Mouse (Mus musculus) hindbrain, embryonic 14.5 days (tissue): ENCODE measurements around the gene Treml1. TPM values are rescaled to one million over a fixed set of nuclear protein-coding genes. Genes with fewer than 3 reads are reported as not detected.
"Not testable (repeated sequence)": the region's sequence is repeated elsewhere in the genome, so short reads cannot be mapped to it uniquely, and the experiment has no call there.

Source experiments
- ATAC-seq: fragments of 200-750 bp; cut with Nextera tagmentation; 2 replicates; pipeline ENCODE4 v1.8.0; 2017; ENCODE audit warnings: moderate number of reproducible peaks, mild to moderate bottlenecking, moderate TSS enrichment, moderate library complexity; ENCODE audit not compliant: low FRiP score
- DNase-seq: peaks from one replicate; pipeline ENCODE4 v3.0.0-alpha.2; 2015; ENCODE audit warnings: low spot score
- H3K27ac ChIP-seq: fragments of 300-500 bp; sonication (generic); 2 replicates; pipeline ENCODE4 v1.5.1; 2014; ENCODE audit warnings: mild to moderate bottlenecking, moderate library complexity
- H3K27me3 ChIP-seq: fragments of 300-500 bp; sonication (generic); 2 replicates; pipeline ENCODE4 v1.6.1; 2014; ENCODE audit warnings: mild to moderate bottlenecking, low read length, mixed read lengths; ENCODE audit not compliant: control insufficient read depth, insufficient read depth
- H3K36me3 ChIP-seq: fragments of 300-500 bp; sonication (generic); replicated peaks from 2 replicates; pipeline ENCODE4 v1.6.1; 2014; ENCODE audit not compliant: control insufficient read depth, insufficient read depth
- H3K4me1 ChIP-seq: fragments of 300-500 bp; sonication (generic); replicated peaks from 2 replicates; pipeline ENCODE4 v1.6.1; 2014; ENCODE audit warnings: antibody characterized with exemption, low read length, mixed read lengths; ENCODE audit not compliant: control insufficient read depth, insufficient read depth
- H3K4me2 ChIP-seq: fragments of 300-500 bp; sonication (generic); replicated peaks from 2 replicates; pipeline ENCODE4 v1.6.1; 2014; ENCODE audit warnings: mild to moderate bottlenecking, moderate library complexity
- H3K4me3 ChIP-seq: fragments of 300-500 bp; sonication (generic); replicated peaks from 2 replicates; pipeline ENCODE4 v1.5.1; 2014; ENCODE audit warnings: mild to moderate bottlenecking, low read length
- H3K9ac ChIP-seq: fragments of 300-500 bp; sonication (generic); 2 replicates; pipeline ENCODE4 v1.6.1; 2014
- H3K9me3 ChIP-seq: fragments of 300-500 bp; sonication (generic); 2 replicates; pipeline ENCODE4 v1.6.1; 2016; ENCODE audit warnings: low read length; ENCODE audit not compliant: control insufficient read depth
- WGBS: fragments of 180-500 bp; shearing (Covaris S2); extraction: QIAGEN DNeasy Blood & Tissue Kit; methylation state at CpG from one replicate; pipeline ENCODE4 v1.1.7; 2014; 5-methylcytosine and 5-hydroxymethylcytosine counted together
- polyA plus RNA-seq: library from polyadenylated mRNA; unstranded; fragments of >200 nt; fragmentation: Nextera tagmentation; extraction: Ambion mirVana; gene quantifications from 2 replicates; pipeline ENCODE4 v1.2.1, GENCODE M21; 2014

The Treml1 gene
- polyA plus RNA-seq: 0.37 and 0.60 TPM in 2 replicates

GRCm38 (mm10) chr17:48359616-48360015, at the start of gene Treml1:
Gene Treml1 (plus strand): TSS chr17:48359916.
- no peak within 1 kb of the TSS for H3K9ac ChIP-seq
- H3K27ac ChIP-seq: no peak within 1 kb of the TSS
- no peak within 1 kb of the TSS for H3K4me2 ChIP-seq
- DNase-seq (no peak), ATAC-seq (no peak)
- no peaks in the 10 kb centered on the region for H3K27me3 ChIP-seq
- WGBS: 83% methylated on average over 7 of the region's 7 CpGs
- no peak within 1 kb of the TSS for H3K4me3 ChIP-seq
- no peaks in the 10 kb centered on the region for H3K9me3 ChIP-seq
- no peaks in the 10 kb centered on the region for H3K36me3 ChIP-seq
- no peaks in the 10 kb centered on the region; the same call in 1 of the 2 replicates for H3K4me1 ChIP-seq

GRCm38 (mm10) chr17:48312124-48312523, 47.6 kb upstream of the Treml1 start:
- no peak overlapping the region for H3K9ac ChIP-seq
- no peak overlapping the region for H3K4me2 ChIP-seq
- H3K27ac ChIP-seq: no peak overlapping the region
- no peaks in the 10 kb centered on the region for H3K27me3 ChIP-seq
- H3K4me1 ChIP-seq: no peaks in the 10 kb centered on the region
- no peak overlapping the region for H3K4me3 ChIP-seq
- ATAC-seq (no peak), DNase-seq (no peak)
- 87% methylated on average over 2 of the region's 2 CpGs for WGBS
- no peaks in the 10 kb centered on the region for H3K9me3 ChIP-seq
- H3K36me3 ChIP-seq: no peaks in the 10 kb centered on the region

GRCm38 (mm10) chr17:48315905-48316579, 43.7 kb upstream of the Treml1 start, which contains the start of gene B430306N03Rik:
Gene B430306N03Rik (plus strand): TSS chr17:48316141.
- not testable (repeated sequence) for H3K27me3 ChIP-seq, H3K9ac ChIP-seq, H3K27ac ChIP-seq, H3K4me1 ChIP-seq, H3K9me3 ChIP-seq, H3K4me3 ChIP-seq, H3K4me2 ChIP-seq, DNase-seq, ATAC-seq, H3K36me3 ChIP-seq
- 89% methylated on average over 3 of the region's 3 CpGs for WGBS

GRCm38 (mm10) chr17:48318686-48319085, 41.0 kb upstream of the Treml1 start:
- Histone ChIP-seq H3K36me3 (no peaks in the 10 kb centered on the region), H3K27ac (no peak overlapping the region), H3K4me1 (no peaks in the 10 kb centered on the region), H3K9me3 (no peaks in the 10 kb centered on the region), H3K9ac (no peak overlapping the region), H3K4me3 (no peak overlapping the region), H3K4me2 (no peak overlapping the region), H3K27me3 (no peaks in the 10 kb centered on the region)
- 95% methylated on average over 1 of the region's 1 CpGs for WGBS
- DNase-seq (no peak), ATAC-seq (no peak)

- 87% methylated on average over 2 of the region's 2 CpGs for WGBS
- no peak overlapping the region for H3K27ac ChIP-seq
- H3K9me3 ChIP-seq: no peaks in the 10 kb centered on the region
- H3K4me2 ChIP-seq: no peak overlapping the region
- H3K9ac ChIP-seq: no peak overlapping the region
- no peaks in the 10 kb centered on the region for H3K4me1 ChIP-seq
- no peaks in the 10 kb centered on the region for H3K27me3 ChIP-seq
- ATAC-seq (no peak), DNase-seq (no peak)
- H3K4me3 ChIP-seq: no peak overlapping the region
- no peaks in the 10 kb centered on the region for H3K36me3 ChIP-seq
Measured at GRCm38 (mm10) chr17:48321279-48321678, 38.4 kb upstream of the Treml1 start.

GRCm38 (mm10) chr17:48323236-48323635, 36.5 kb upstream of the Treml1 start:
- no peak overlapping the region for H3K4me2 ChIP-seq
- H3K9ac ChIP-seq: no peak overlapping the region
- H3K27me3 ChIP-seq: no peaks in the 10 kb centered on the region
- WGBS: 62% methylated on average over 3 of the region's 3 CpGs
- H3K27ac ChIP-seq: no peak overlapping the region
- no peaks in the 10 kb centered on the region for H3K4me1 ChIP-seq
- no peak overlapping the region for H3K4me3 ChIP-seq
- ATAC-seq: no peak
- no peak for DNase-seq
- no peaks in the 10 kb centered on the region for H3K36me3 ChIP-seq
- no peaks in the 10 kb centered on the region for H3K9me3 ChIP-seq

- no peak overlapping the region for H3K27ac ChIP-seq
- no peaks in the 10 kb centered on the region for H3K9me3 ChIP-seq
- DNase-seq (no peak), ATAC-seq (no peak)
- 96% methylated on average over 5 of the region's 5 CpGs for WGBS
- H3K4me2 ChIP-seq: no peak overlapping the region
- H3K9ac ChIP-seq: no peak overlapping the region
- H3K4me1 ChIP-seq: no peaks in the 10 kb centered on the region
- H3K36me3 ChIP-seq: no peaks in the 10 kb centered on the region
- no peak overlapping the region for H3K4me3 ChIP-seq
- H3K27me3 ChIP-seq: no peaks in the 10 kb centered on the region
Measured at GRCm38 (mm10) chr17:48324258-48324657, 35.5 kb upstream of the Treml1 start.

GRCm38 (mm10) chr17:48325093-48325492, 34.6 kb upstream of the Treml1 start:
- Histone ChIP-seq H3K27ac (no peak overlapping the region), H3K4me1 (no peaks in the 10 kb centered on the region), H3K4me3 (no peak overlapping the region), H3K36me3 (no peaks in the 10 kb centered on the region), H3K4me2 (no peak overlapping the region), H3K9ac (no peak overlapping the region), H3K27me3 (no peaks in the 10 kb centered on the region), H3K9me3 (no peaks in the 10 kb centered on the region)
- DNase-seq (no peak), ATAC-seq (no peak)
- WGBS: 94% methylated on average over 6 of the region's 6 CpGs

GRCm38 (mm10) chr17:48325638-48326037, 34.1 kb upstream of the Treml1 start:
- H3K27me3 ChIP-seq: no peaks in the 10 kb centered on the region
- DNase-seq (no peak), ATAC-seq (no peak)
- 91% methylated on average over 11 of the region's 11 CpGs for WGBS
- no peak overlapping the region for H3K27ac ChIP-seq
- no peaks in the 10 kb centered on the region for H3K9me3 ChIP-seq
- no peaks in the 10 kb centered on the region for H3K36me3 ChIP-seq
- H3K4me2 ChIP-seq: no peak overlapping the region
- no peak overlapping the region for H3K9ac ChIP-seq
- no peaks in the 10 kb centered on the region for H3K4me1 ChIP-seq
- no peak overlapping the region for H3K4me3 ChIP-seq

GRCm38 (mm10) chr17:48326656-48327055, 33.1 kb upstream of the Treml1 start:
- DNase-seq (no peak), ATAC-seq (no peak)
- Histone ChIP-seq H3K27ac (no peak overlapping the region), H3K4me1 (no peaks in the 10 kb centered on the region), H3K4me2 (no peak overlapping the region), H3K36me3 (no peaks in the 10 kb centered on the region), H3K27me3 (no peaks in the 10 kb centered on the region), H3K4me3 (no peak overlapping the region), H3K9ac (no peak overlapping the region), H3K9me3 (no peaks in the 10 kb centered on the region)
- WGBS: 83% methylated on average over 4 of the region's 4 CpGs
